Mouse (Mus musculus) bone marrow macrophage, adult 2 months (primary cell): ENCODE measurements around the gene Gm49318.

Experiments used
- CTCF ChIP-seq: IDR thresholded peaks from 2 replicates; pipeline ENCODE4 v1.5.1; 2012; ENCODE audit warnings: low read depth, mild to moderate bottlenecking, low read length, moderate library complexity
- POLR2A ChIP-seq: IDR thresholded peaks from 2 replicates; pipeline ENCODE4 v1.6.1; 2012; ENCODE audit warnings: mild to moderate bottlenecking, low read depth, low read length, borderline replicate concordance

DNA sequence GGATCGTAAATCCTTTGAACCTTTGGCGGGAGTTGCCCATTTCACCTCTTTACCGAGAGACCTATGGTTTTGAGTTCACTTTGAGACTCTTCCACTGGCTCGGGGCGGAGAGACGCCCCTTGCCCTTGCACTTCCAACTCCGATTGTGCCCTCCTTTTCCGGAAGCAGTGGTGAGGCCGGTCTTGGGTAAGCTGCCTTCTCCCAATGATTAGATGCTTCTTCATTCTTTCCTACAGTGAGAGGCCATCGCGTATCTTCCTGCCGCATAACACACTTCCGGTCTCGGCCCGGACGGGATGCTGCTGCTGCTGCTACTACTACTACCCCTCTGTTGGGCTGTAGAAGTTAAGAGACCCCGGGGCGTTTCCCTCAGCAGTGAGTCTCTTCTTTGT, 67.9 kb downstream of the Gm49318 start:
- TF ChIP-seq CTCF (no peak), POLR2A (no peak)
